Mouse (Mus musculus): ENCODE data around the gene Tapt1. TPM values are rescaled to one million over a fixed set of nuclear protein-coding genes. Genes with fewer than 3 reads are reported as not detected.

Tapt1 gene
- polyA plus RNA-seq, 1 experiment from 2014 or later: 28.5 TPM

DNA sequence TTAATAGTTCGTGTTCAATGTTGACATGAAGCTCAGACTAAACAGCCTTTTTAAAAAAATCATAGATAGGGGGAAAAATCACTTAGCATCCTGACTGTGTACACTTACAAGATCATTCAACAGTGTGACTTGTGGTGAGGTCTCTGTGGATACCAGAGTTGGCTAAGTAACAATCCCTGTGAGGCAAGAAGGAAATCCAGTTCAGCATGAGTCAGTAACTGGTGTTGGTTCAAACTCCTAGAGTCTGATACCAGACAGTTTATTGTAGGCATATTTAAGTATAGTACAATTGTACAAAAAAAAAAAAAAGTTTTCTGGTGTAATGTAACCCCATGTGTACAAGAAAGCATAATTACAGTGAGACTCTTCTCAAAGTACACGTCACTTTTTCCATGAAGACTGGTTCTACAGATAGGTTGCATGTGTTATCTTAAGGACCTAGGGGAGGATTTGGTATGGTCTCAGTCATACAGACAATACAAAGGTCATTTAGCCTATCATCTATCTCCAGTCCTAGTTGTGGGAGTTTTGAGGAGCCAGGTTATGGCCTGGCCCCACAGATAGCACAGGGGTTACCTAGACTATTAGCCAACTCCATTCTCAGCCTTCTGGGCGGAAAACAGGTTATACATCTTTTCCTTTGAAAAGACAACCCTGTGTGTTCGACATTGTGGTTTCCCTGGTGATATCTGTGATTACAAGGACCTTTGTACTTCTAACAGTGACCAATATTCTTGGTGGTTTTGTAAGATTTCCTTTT, 66.6 kb downstream of the Tapt1 start:
- no peak overlapping the region for H3K4me3 ChIP-seq (ENCODE audit: low read length)
- no peak overlapping the region for H3K9ac ChIP-seq (ENCODE audit: low read depth, low read length)
- H3K36me3 ChIP-seq (ENCODE audit: control insufficient read depth, insufficient read depth, low read length): no peaks in the 10 kb centered on the region
- no peak for ATAC-seq
- no peaks in the 10 kb centered on the region for H3K9me3 ChIP-seq (ENCODE audit: control insufficient read depth, low read length)
- no peak overlapping the region for H3K27ac ChIP-seq (ENCODE audit: low read depth, low read length)
- WGBS: 80% methylated on average over 4 of the region's 4 CpGs
- no peaks in the 10 kb centered on the region for H3K27me3 ChIP-seq (replicated peaks; ENCODE audit: control insufficient read depth, insufficient read depth, low read length)
- no peak overlapping the region for H3K4me2 ChIP-seq (ENCODE audit: low read length)
- no peaks in the 10 kb centered on the region for H3K4me1 ChIP-seq (ENCODE audit: control insufficient read depth, insufficient read depth, low read depth, low read length)

DNA sequence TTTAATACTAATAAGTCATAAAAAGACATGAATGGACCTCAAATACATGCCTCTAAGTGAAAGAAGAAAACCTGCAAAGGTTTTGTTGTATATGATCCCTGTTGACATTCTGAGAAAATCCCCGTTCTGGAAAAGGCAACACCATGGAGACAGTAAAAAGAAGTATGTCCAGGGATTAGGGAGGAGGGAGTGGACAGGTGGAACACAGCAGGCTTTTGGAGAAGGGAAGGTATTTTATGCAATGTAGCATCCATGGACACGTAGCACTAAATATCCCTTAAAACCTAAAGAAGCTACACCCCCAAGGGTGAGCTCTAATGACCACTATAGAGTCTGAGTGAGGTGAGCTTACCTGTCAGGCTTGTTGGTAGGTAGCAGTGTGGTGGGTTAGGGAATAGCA, 67.2 kb downstream of the Tapt1 start:
- H3K4me3 ChIP-seq (ENCODE audit: low read length): no peak overlapping the region
- no peak for ATAC-seq
- no peaks in the 10 kb centered on the region for H3K27me3 ChIP-seq (replicated peaks; ENCODE audit: control insufficient read depth, insufficient read depth, low read length)
- H3K9me3 ChIP-seq (ENCODE audit: control insufficient read depth, low read length): no peaks in the 10 kb centered on the region
- H3K27ac ChIP-seq (ENCODE audit: low read depth, low read length): no peak overlapping the region
- no peaks in the 10 kb centered on the region for H3K4me1 ChIP-seq (ENCODE audit: control insufficient read depth, insufficient read depth, low read depth, low read length)
- H3K4me2 ChIP-seq (ENCODE audit: low read length): no peak overlapping the region
- no peak overlapping the region for H3K9ac ChIP-seq (ENCODE audit: low read depth, low read length)
- no peaks in the 10 kb centered on the region for H3K36me3 ChIP-seq (ENCODE audit: control insufficient read depth, insufficient read depth, low read length)
- WGBS: 84% methylated on average over 2 of the region's 2 CpGs

DNA sequence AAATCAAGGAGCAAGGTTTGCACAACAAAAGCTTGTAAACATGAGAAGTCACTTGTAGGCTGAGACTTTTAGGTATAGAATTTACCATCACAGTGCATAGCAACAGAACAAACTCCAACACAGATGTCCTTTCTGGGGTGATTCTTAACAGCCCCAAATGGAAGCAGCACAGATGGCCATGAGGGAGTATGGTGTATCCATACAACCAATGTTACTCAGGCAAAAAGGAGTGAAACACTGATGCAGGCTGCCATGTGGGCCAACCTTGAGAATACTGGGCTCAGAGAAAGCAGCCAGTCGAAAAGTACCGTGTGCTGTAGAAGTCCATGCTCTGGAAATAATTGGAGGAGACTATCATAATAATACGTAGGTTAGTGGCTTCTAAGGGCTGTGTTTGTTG, 68.0 kb downstream of the Tapt1 start:
- Histone ChIP-seq H3K9me3 (ENCODE audit: control insufficient read depth, low read length) (no peaks in the 10 kb centered on the region), H3K4me3 (ENCODE audit: low read length) (no peak overlapping the region), H3K36me3 (ENCODE audit: control insufficient read depth, insufficient read depth, low read length) (no peaks in the 10 kb centered on the region), H3K4me2 (ENCODE audit: low read length) (no peak overlapping the region), H3K27me3 (replicated peaks; ENCODE audit: control insufficient read depth, insufficient read depth, low read length) (no peaks in the 10 kb centered on the region), H3K27ac (ENCODE audit: low read depth, low read length) (no peak overlapping the region), H3K4me1 (ENCODE audit: control insufficient read depth, insufficient read depth, low read depth, low read length) (no peaks in the 10 kb centered on the region), H3K9ac (ENCODE audit: low read depth, low read length) (no peak overlapping the region)
- 93% methylated on average over 3 of the region's 3 CpGs for WGBS
- no peak for ATAC-seq

DNA sequence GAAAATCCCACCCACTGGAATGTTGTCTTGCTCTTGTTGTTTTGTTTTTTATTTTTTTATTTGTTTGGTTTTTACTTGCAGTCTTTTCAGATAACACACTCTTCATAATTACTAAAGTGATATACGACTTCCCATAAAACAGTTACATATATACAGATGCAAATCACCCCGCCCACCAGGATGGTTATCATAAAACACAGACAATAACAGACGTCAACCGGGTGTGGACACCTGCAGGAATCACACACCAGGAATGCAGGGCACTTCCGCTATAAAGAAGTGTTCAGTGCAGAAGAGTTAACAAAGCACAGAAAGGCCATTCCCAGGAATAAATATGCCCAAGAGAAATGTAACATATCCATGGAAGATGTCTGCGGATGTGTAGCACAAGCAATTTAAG, 68.7 kb downstream of the Tapt1 start:
- no peak for ATAC-seq
- 87% methylated on average over 6 of the region's 6 CpGs for WGBS
- Histone ChIP-seq H3K9me3 (ENCODE audit: control insufficient read depth, low read length) (no peaks in the 10 kb centered on the region), H3K4me3 (ENCODE audit: low read length) (no peak overlapping the region), H3K4me1 (ENCODE audit: control insufficient read depth, insufficient read depth, low read depth, low read length) (no peaks in the 10 kb centered on the region), H3K27ac (ENCODE audit: low read depth, low read length) (no peak overlapping the region), H3K27me3 (replicated peaks; ENCODE audit: control insufficient read depth, insufficient read depth, low read length) (no peaks in the 10 kb centered on the region), H3K4me2 (ENCODE audit: low read length) (no peak overlapping the region), H3K36me3 (ENCODE audit: control insufficient read depth, insufficient read depth, low read length) (no peaks in the 10 kb centered on the region), H3K9ac (ENCODE audit: low read depth, low read length) (no peak overlapping the region)

DNA sequence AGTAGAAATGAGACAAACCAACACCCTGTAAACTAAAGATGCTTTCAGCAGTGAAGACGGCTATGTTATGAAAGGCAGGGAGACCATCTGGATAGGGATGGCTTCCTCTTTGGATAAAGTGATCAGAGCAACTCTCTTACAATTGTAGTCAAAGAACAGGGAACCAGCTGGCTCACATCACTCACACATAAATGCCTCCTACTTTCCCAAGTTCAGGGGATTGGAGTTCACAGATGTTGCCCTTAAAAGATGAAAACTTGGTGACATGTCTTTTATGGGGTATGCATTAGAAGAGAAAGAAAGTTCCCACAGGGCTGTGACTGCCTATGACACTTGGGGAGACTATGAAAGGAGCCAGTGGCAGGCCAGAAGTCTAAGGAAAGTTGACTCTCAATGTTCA, 73.4 kb downstream of the Tapt1 start:
- Histone ChIP-seq H3K4me2 (ENCODE audit: low read length) (no peak overlapping the region), H3K27ac (ENCODE audit: low read depth, low read length) (no peak overlapping the region), H3K9ac (ENCODE audit: low read depth, low read length) (no peak overlapping the region), H3K27me3 (replicated peaks; ENCODE audit: control insufficient read depth, insufficient read depth, low read length) (no peaks in the 10 kb centered on the region), H3K36me3 (ENCODE audit: control insufficient read depth, insufficient read depth, low read length) (no peaks in the 10 kb centered on the region), H3K4me3 (ENCODE audit: low read length) (no peak overlapping the region), H3K4me1 (ENCODE audit: control insufficient read depth, insufficient read depth, low read depth, low read length) (no peaks in the 10 kb centered on the region), H3K9me3 (ENCODE audit: control insufficient read depth, low read length) (no peaks in the 10 kb centered on the region)
- 69% methylated on average over 1 of the region's 1 CpGs for WGBS
- ATAC-seq: no peak

DNA sequence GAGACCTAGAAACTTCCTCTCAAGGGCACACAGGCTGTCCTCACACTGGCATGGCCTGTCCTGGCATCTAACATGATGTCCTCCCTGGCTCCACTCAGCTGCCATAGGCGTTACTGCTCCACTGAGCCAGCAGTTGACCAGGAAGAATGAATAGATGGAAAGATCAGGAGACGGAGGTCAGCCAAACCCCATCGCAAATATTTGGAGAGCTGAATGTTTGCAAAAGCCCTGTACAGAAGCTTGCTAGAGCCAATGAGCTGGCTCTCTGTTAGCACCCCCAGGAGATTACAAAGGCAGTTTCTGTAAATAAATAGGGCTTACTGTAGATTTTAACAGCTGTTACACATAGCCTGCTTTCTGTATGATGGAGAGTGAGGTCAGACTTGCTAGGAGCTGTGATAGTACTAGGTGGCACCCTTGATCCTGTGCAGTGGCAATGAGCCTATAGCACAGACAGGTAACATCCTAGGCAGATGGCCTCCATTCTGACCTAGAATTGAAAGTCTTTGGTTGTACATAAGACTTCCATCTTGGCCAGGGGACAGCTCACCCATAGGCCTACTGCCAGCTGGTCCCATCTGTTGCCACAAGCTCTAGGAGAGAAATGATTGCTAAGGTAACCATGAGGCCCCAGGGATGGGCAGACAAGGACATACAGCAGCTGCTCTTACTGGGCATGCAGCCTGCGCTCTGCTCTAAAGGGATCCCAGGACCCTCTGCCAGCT, 74.9 kb downstream of the Tapt1 start:
- H3K27me3 ChIP-seq (replicated peaks; ENCODE audit: control insufficient read depth, insufficient read depth, low read length): no peaks in the 10 kb centered on the region
- H3K9me3 ChIP-seq (ENCODE audit: control insufficient read depth, low read length): no peaks in the 10 kb centered on the region
- H3K4me3 ChIP-seq (ENCODE audit: low read length): no peak overlapping the region
- H3K4me1 ChIP-seq (ENCODE audit: control insufficient read depth, insufficient read depth, low read depth, low read length): no peaks in the 10 kb centered on the region
- H3K36me3 ChIP-seq (ENCODE audit: control insufficient read depth, insufficient read depth, low read length): no peaks in the 10 kb centered on the region
- 59% methylated on average over 4 of the region's 4 CpGs for WGBS
- no peak overlapping the region for H3K4me2 ChIP-seq (ENCODE audit: low read length)
- H3K27ac ChIP-seq (ENCODE audit: low read depth, low read length): 0 out of 2 replicates have a peak overlapping the region, but pooled peaks have one; percentile 18
- peak; percentile 96 for ATAC-seq
- no peak overlapping the region for H3K9ac ChIP-seq (ENCODE audit: low read depth, low read length)

DNA sequence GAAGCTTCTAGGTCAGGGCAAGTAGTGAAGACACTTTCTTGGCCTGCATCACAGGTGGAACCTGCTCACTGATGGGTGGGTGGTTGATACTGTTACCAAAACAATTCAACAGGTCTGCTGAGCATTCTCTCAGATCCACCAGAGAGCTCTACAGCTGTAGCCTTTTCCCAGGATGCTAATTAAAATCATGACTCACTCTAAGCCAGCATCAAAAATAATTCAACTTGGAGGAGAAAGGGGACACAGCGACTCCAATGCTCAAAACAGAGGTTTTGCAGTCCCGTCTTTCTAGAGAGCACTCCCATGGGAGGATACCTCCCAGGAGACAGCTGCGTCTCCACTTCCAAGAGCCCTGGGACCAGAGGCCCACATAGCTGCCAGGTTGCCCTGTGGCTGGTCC, 78.7 kb downstream of the Tapt1 start:
- H3K9ac ChIP-seq (ENCODE audit: low read depth, low read length): no peak overlapping the region
- no peaks in the 10 kb centered on the region for H3K36me3 ChIP-seq (ENCODE audit: control insufficient read depth, insufficient read depth, low read length)
- no peak for ATAC-seq
- H3K4me2 ChIP-seq (ENCODE audit: low read length): no peak overlapping the region
- H3K27me3 ChIP-seq (replicated peaks; ENCODE audit: control insufficient read depth, insufficient read depth, low read length): no peaks in the 10 kb centered on the region
- H3K9me3 ChIP-seq (ENCODE audit: control insufficient read depth, low read length): no peaks in the 10 kb centered on the region
- no peak overlapping the region for H3K27ac ChIP-seq (ENCODE audit: low read depth, low read length)
- H3K4me3 ChIP-seq (ENCODE audit: low read length): no peak overlapping the region
- WGBS: 91% methylated on average over 3 of the region's 3 CpGs
- H3K4me1 ChIP-seq (ENCODE audit: control insufficient read depth, insufficient read depth, low read depth, low read length): no peaks in the 10 kb centered on the region; the same call in 1 of the 2 replicates

DNA sequence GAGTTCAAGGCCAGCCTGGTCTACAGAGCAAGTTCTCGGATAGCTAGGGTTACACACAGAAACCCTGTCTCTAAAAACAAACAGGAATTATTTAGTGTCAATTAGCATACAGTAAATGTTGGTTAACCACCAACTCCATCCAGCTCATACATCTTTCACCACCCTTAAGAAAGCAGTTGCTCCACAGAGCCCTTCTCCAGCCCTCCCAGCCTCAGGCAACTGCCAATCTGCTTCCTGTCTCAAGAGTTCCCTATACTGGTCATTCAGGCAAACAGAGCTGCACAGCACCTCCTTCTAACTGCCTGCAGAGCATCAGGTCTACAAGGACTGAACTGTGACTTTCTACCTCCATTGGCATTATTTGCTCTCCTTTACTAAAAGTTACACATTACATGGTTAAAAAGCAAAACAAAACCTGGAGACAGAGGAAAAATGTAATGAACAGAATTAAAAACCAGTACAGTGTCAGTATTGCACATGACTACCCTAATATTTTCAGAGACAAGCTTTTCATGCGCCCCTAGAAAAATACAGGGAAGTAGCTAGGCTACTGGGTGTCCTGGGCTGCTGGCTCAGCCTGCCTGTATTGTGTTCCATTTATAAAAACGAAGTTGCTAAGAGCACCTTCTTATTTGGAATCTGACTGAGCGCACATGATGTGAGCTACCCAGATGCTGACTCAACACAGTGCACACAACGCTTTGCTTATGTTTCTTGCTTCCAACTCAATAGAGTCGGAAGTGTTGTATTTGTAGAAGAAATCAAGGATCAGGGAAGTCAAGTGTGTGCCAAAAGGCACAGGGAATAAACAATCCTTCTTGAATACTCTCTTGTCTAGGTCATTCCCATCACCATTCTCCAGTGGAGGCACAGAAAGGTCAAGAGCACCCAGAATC, 79.7 kb downstream of the Tapt1 start:
- no peaks in the 10 kb centered on the region for H3K9me3 ChIP-seq (ENCODE audit: control insufficient read depth, low read length)
- H3K27me3 ChIP-seq (replicated peaks; ENCODE audit: control insufficient read depth, insufficient read depth, low read length): no peaks in the 10 kb centered on the region
- H3K9ac ChIP-seq (ENCODE audit: low read depth, low read length): no peak overlapping the region
- H3K4me1 ChIP-seq (ENCODE audit: control insufficient read depth, insufficient read depth, low read depth, low read length): no peaks in the 10 kb centered on the region; the same call in 1 of the 2 replicates
- WGBS: 79% methylated on average over 6 of the region's 6 CpGs
- no peak overlapping the region for H3K4me2 ChIP-seq (ENCODE audit: low read length)
- no peaks in the 10 kb centered on the region for H3K36me3 ChIP-seq (ENCODE audit: control insufficient read depth, insufficient read depth, low read length)
- no peak overlapping the region for H3K4me3 ChIP-seq (ENCODE audit: low read length)
- no peak overlapping the region for H3K27ac ChIP-seq (ENCODE audit: low read depth, low read length)
- ATAC-seq: no peak

Measured in hindbrain, embryonic 16.5 days (tissue).